Mouse (Mus musculus) limb, embryonic 15.5 days (tissue): ENCODE data around the gene Hunk. TPM values are rescaled to one million over a fixed set of nuclear protein-coding genes. Genes with fewer than 3 reads are reported as not detected.

Experiments used
- ATAC-seq: fragments of 200-750 bp; cut with Nextera tagmentation; 2 replicates; pipeline ENCODE4 v1.8.0; 2017; ENCODE audit warnings: low read depth, moderate TSS enrichment; ENCODE audit not compliant: insufficient number of reproducible peaks, low FRiP score, low TSS enrichment
- H3K27ac ChIP-seq: fragments of 300-500 bp; sonication (generic); 2 replicates; pipeline ENCODE4 v1.5.1; 2015; ENCODE audit warnings: moderate library complexity, mild to moderate bottlenecking, inconsistent platforms
- H3K27me3 ChIP-seq: fragments of 300-500 bp; sonication (generic); 2 replicates; pipeline ENCODE4 v1.6.1; 2015; ENCODE audit warnings: inconsistent platforms
- H3K36me3 ChIP-seq: fragments of 300-500 bp; sonication (generic); 2 replicates; pipeline ENCODE4 v1.6.1; 2015; ENCODE audit warnings: inconsistent platforms
- H3K4me1 ChIP-seq: fragments of 300-500 bp; sonication (generic); 2 replicates; pipeline ENCODE4 v1.6.1; 2015; ENCODE audit warnings: inconsistent platforms
- H3K4me2 ChIP-seq: fragments of 300-500 bp; sonication (generic); 2 replicates; pipeline ENCODE4 v1.6.1; 2015; ENCODE audit warnings: mild to moderate bottlenecking, inconsistent platforms
- H3K4me3 ChIP-seq: fragments of 300-500 bp; sonication (generic); 2 replicates; pipeline ENCODE4 v1.5.1; 2015; ENCODE audit warnings: mild to moderate bottlenecking, inconsistent platforms
- H3K9ac ChIP-seq: fragments of 300-500 bp; sonication (generic); 2 replicates; pipeline ENCODE4 v1.6.1; 2015; ENCODE audit warnings: inconsistent platforms
- H3K9me3 ChIP-seq: fragments of 300-500 bp; sonication (generic); 2 replicates; pipeline ENCODE4 v1.6.1; 2016; ENCODE audit warnings: inconsistent platforms
- WGBS: fragments of 180-500 bp; shearing (Covaris S2); methylation state at CpG from one replicate; pipeline ENCODE4 v1.1.7; 2015; 5-methylcytosine and 5-hydroxymethylcytosine counted together
- polyA plus RNA-seq: library from polyadenylated mRNA; unstranded; fragments of >200 nt; fragmentation: Nextera tagmentation; extraction: Ambion mirVana; gene quantifications from 2 replicates; pipeline ENCODE4 v1.2.1, GENCODE M21; 2015

Gene Hunk
- polyA plus RNA-seq, 1 experiment from 2014 or later = 12.7 TPM

DNA sequence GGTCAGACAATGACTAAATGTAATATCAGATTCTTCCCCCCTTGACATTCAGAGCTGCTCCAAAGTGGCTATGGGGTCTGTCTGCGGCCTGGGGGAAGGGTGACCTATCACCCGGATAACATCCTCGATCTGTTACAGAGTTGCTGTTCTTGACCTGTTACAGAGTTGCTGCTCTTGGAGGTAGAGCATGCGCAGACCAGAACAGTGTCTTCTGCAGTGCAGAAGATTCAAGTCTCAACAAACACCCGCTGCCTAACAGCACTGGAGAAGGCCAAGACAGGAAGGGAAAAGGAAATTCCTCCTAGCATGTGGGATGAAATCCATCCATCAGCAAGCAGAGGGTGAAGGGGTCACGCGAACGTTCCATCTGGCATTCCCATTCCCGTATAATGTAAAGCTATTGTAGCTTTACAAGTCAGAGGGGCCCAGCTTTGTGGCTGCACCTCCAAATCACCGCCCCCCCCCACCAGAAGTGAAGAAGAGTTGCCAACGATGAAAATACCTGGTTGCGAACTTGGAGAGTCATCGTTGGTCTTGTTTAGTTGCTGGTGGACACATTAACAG is 133.0 kb downstream of the Hunk start:
- 53% methylated on average over 13 of the region's 13 CpGs for WGBS

GRCm38 (mm10) chr16:90521191-90521950 is 135.6 kb downstream of the Hunk start:
- H3K4me2 ChIP-seq = no peak overlapping the region
- H3K4me1 ChIP-seq = peaks cover 60% of the 10 kb centered on the region
- H3K9ac ChIP-seq = no peak overlapping the region
- H3K27me3 ChIP-seq = no peaks in the 10 kb centered on the region
- H3K27ac ChIP-seq = no peak overlapping the region; the same call in none of the 2 replicates
- ATAC-seq = no peak
- WGBS = 19% methylated on average over 10 of the region's 10 CpGs
- no peaks in the 10 kb centered on the region for H3K9me3 ChIP-seq
- H3K4me3 ChIP-seq = no peak overlapping the region
- no peaks in the 10 kb centered on the region for H3K36me3 ChIP-seq

More for the DNA sequence above, 133.0 kb downstream of the Hunk start:
- H3K36me3 ChIP-seq = no peaks in the 10 kb centered on the region
- H3K4me1 ChIP-seq = peaks cover 59% of the 10 kb centered on the region
- H3K4me2 ChIP-seq = no peak overlapping the region
- no peak overlapping the region for H3K4me3 ChIP-seq
- H3K9me3 ChIP-seq = no peaks in the 10 kb centered on the region
- no peak overlapping the region for H3K27ac ChIP-seq
- no peak overlapping the region for H3K9ac ChIP-seq
- H3K27me3 ChIP-seq = no peaks in the 10 kb centered on the region
- ATAC-seq = no peak

GRCm38 (mm10) chr16:90521951-90522255 is 136.1 kb downstream of the Hunk start:
- Histone ChIP-seq H3K4me2 (no peak overlapping the region), H3K36me3 (no peaks in the 10 kb centered on the region), H3K9me3 (no peaks in the 10 kb centered on the region), H3K4me1 (peaks cover 56% of the 10 kb centered on the region), H3K27me3 (no peaks in the 10 kb centered on the region), H3K27ac (no peak overlapping the region), H3K9ac (no peak overlapping the region), H3K4me3 (no peak overlapping the region)
- 48% methylated on average over 3 of the region's 3 CpGs for WGBS
- no peak for ATAC-seq

DNA sequence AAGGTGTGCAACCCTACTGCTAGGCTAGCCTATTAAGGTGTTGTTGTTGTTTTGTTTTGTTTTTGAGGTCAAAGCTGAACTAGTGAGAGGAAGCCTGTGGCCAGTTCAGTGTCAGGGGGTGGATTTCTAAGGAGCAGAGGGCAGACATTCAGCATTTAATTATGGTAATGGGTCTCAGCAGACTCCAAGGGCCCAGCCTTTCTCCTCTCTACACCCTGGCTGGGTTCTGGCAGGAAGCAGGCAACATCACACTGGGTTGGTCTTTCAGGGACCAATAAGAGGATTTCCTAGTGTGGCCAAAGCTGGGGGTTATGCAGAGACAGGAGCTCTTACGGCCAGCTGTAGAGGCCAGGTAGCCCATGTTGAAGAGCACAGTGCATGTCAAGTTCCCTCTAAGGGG is 136.8 kb downstream of the Hunk start:
- H3K27me3 ChIP-seq = no peaks in the 10 kb centered on the region
- H3K27ac ChIP-seq = no peak overlapping the region; the same call in 1 of the 2 replicates
- H3K4me1 ChIP-seq = peaks cover 50% of the 10 kb centered on the region
- no peaks in the 10 kb centered on the region for H3K9me3 ChIP-seq
- no peak overlapping the region for H3K4me3 ChIP-seq
- WGBS = 52% methylated on average over 1 of the region's 1 CpGs
- no peak for ATAC-seq
- H3K4me2 ChIP-seq = no peak overlapping the region
- no peak overlapping the region for H3K9ac ChIP-seq
- no peaks in the 10 kb centered on the region for H3K36me3 ChIP-seq

- H3K27me3 ChIP-seq = no peaks in the 10 kb centered on the region
- ATAC-seq = no peak
- H3K4me3 ChIP-seq = no peak overlapping the region
- peak overlapping the region; percentile 43; the same call in 1 of the 2 replicates for H3K27ac ChIP-seq
- H3K4me1 ChIP-seq = peaks cover 46% of the 10 kb centered on the region
- no peaks in the 10 kb centered on the region for H3K9me3 ChIP-seq
- H3K9ac ChIP-seq = no peak overlapping the region
- H3K36me3 ChIP-seq = no peaks in the 10 kb centered on the region
- no peak overlapping the region for H3K4me2 ChIP-seq
- WGBS = 13% methylated on average over 6 of the region's 6 CpGs
These were observed 137.6 kb downstream of the Hunk start for GRCm38 (mm10) chr16:90523373-90523772.

GRCm38 (mm10) chr16:90523894-90524293 is 138.1 kb downstream of the Hunk start:
- ATAC-seq = no peak
- WGBS = 80% methylated on average over 18 of the region's 18 CpGs
- peak overlapping the region; percentile 43; the same call in 1 of the 2 replicates for H3K27ac ChIP-seq

DNA sequence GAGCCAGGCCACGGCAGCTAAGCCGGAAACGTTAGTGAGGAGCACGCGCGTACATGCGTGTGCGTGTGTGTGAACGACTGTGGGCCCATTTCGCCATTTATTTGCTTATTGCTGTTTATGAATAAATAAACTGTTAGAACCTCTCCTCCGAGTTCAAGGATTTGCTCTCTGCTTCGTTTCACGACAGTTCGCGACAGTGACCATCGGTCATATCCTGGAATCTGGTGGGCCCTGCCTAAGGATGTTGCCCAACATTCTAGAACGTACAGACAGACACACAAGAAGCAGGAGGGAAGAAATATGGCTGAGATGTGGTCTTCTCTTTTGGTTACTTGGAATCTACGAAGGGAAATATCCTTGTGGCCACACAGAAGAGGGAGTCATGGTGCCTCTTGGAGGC is 138.6 kb downstream of the Hunk start:
- Histone ChIP-seq H3K9ac (no peak overlapping the region), H3K4me2 (no peak overlapping the region), H3K36me3 (no peaks in the 10 kb centered on the region), H3K27me3 (no peaks in the 10 kb centered on the region), H3K9me3 (no peaks in the 10 kb centered on the region), H3K4me1 (peaks cover 36% of the 10 kb centered on the region), H3K4me3 (no peak overlapping the region), H3K27ac (no peak overlapping the region)
- WGBS = 96% methylated on average over 18 of the region's 18 CpGs
- ATAC-seq = no peak

More at GRCm38 (mm10) chr16:90523894-90524293, 138.1 kb downstream of the Hunk start:
- Histone ChIP-seq H3K4me2 (no peak overlapping the region), H3K27me3 (no peaks in the 10 kb centered on the region), H3K9me3 (no peaks in the 10 kb centered on the region), H3K4me3 (no peak overlapping the region), H3K36me3 (no peaks in the 10 kb centered on the region), H3K9ac (no peak overlapping the region), H3K4me1 (peaks cover 41% of the 10 kb centered on the region)

- H3K4me2 ChIP-seq = 0 out of 2 replicates have a peak overlapping the region, but pooled peaks have one; percentile 6
- H3K4me3 ChIP-seq = no peak overlapping the region
- no peak for ATAC-seq
These were observed 147.4 kb downstream of the Hunk start for GRCm38 (mm10) chr16:90533119-90533673.

GRCm38 (mm10) chr16:90534591-90534990 is 148.8 kb downstream of the Hunk start:
- Histone ChIP-seq H3K9me3 (no peaks in the 10 kb centered on the region), H3K4me2 (no peak overlapping the region), H3K36me3 (no peaks in the 10 kb centered on the region), H3K27me3 (no peaks in the 10 kb centered on the region; the same call in 1 of the 2 replicates), H3K27ac (no peak overlapping the region), H3K9ac (no peak overlapping the region), H3K4me1 (peaks cover 12% of the 10 kb centered on the region), H3K4me3 (no peak overlapping the region)
- 82% methylated on average over 8 of the region's 8 CpGs for WGBS
- ATAC-seq = no peak

More at GRCm38 (mm10) chr16:90533119-90533673, 147.4 kb downstream of the Hunk start:
- H3K9me3 ChIP-seq = no peaks in the 10 kb centered on the region
- no peaks in the 10 kb centered on the region; the same call in 1 of the 2 replicates for H3K27me3 ChIP-seq
- 8% methylated on average over 10 of the region's 10 CpGs for WGBS
- peak overlapping the region; percentile 62 for H3K27ac ChIP-seq
- no peaks in the 10 kb centered on the region for H3K36me3 ChIP-seq
- H3K4me1 ChIP-seq = peaks cover 12% of the 10 kb centered on the region
- no peak overlapping the region for H3K9ac ChIP-seq

- ATAC-seq = no peak
- H3K27ac ChIP-seq = no peak overlapping the region
- H3K9me3 ChIP-seq = no peaks in the 10 kb centered on the region
- WGBS = 76% methylated on average over 5 of the region's 5 CpGs
- H3K4me3 ChIP-seq = no peak overlapping the region
- H3K4me1 ChIP-seq = no peaks in the 10 kb centered on the region
- no peak overlapping the region for H3K4me2 ChIP-seq
- H3K36me3 ChIP-seq = no peaks in the 10 kb centered on the region
- no peaks in the 10 kb centered on the region for H3K27me3 ChIP-seq
- no peak overlapping the region for H3K9ac ChIP-seq
These were observed 153.1 kb downstream of the Hunk start for GRCm38 (mm10) chr16:90538926-90539325.

DNA sequence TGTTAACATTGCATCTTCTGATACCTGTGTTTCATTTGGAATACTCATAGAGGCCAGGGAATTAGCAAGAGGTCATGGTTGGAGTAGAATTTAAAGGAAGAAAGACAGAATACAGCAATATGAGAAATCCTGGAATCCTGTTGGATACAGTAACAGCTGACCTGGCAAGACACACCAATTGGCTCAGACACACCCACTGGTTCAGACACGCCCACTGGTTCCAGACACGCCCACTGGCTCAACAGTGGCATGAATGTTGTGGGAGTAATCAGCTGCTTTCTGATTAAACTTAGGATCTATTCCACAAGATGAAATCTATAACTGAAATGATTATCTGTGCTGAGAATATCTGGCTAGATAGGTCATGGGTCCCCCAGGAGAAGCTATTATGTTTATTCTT is 155.4 kb downstream of the Hunk start:
- no peak overlapping the region for H3K9ac ChIP-seq
- H3K4me3 ChIP-seq = no peak overlapping the region
- no peaks in the 10 kb centered on the region for H3K36me3 ChIP-seq
- no peak overlapping the region for H3K27ac ChIP-seq
- H3K27me3 ChIP-seq = no peaks in the 10 kb centered on the region
- H3K4me1 ChIP-seq = peaks cover 13% of the 10 kb centered on the region
- no peaks in the 10 kb centered on the region for H3K9me3 ChIP-seq
- 79% methylated on average over 2 of the region's 2 CpGs for WGBS
- ATAC-seq = no peak
- H3K4me2 ChIP-seq = no peak overlapping the region

GRCm38 (mm10) chr16:90542383-90542782 is 156.6 kb downstream of the Hunk start:
- Histone ChIP-seq H3K4me2 (no peak overlapping the region), H3K4me1 (peaks cover 13% of the 10 kb centered on the region), H3K27ac (no peak overlapping the region), H3K36me3 (no peaks in the 10 kb centered on the region), H3K9me3 (no peaks in the 10 kb centered on the region), H3K27me3 (no peaks in the 10 kb centered on the region), H3K4me3 (no peak overlapping the region), H3K9ac (no peak overlapping the region)
- no peak for ATAC-seq
- 69% methylated on average over 10 of the region's 10 CpGs for WGBS
